Mouse (Mus musculus) mouse embryonic stem cell (cell line): ENCODE measurements around the gene Ccdc152.
"Not testable (repeated sequence)": the region's sequence is repeated elsewhere in the genome, so short reads cannot be mapped to it uniquely, and the experiment has no call there.

Source experiments
- in situ Hi-C, 2 experiments: fragments of 300-500 bp; cut with MboI; formaldehyde crosslinking; loops; 1 replicate in 1 of 2; 3 replicates in 1 of 2; pipeline ENCODE4 v1.14.3; 2019 to 2020; ENCODE audit warnings: low sequenced_read_pairs in 2 of 2, low pct_unique_long_range_greater_than_20kb in 1 of 2, mixed read lengths in 1 of 2; ENCODE audit not compliant: unreplicated experiment in 1 of 2

Ccdc152 gene

DNA sequence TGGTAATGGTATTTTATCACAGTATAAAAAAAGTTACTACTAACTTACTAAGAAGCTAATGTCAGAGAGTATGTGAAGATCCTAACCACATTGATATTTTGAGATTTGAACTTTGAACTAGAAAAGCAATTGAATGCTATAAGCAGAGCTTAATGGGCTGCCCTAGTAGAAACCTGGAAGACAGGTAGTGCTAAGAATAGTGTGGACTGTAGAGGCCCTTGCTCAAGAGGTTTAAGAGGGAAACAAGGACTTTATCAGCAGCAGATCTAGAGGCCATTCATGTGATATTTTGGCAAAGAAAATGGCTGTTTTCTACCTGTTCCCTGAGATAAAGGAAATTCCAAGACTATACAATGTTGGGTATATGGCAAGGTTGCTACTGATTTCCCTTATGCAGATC, 17.3 kb downstream of the Ccdc152 start:
- in situ Hi-C loops, result no loop called here

DNA sequence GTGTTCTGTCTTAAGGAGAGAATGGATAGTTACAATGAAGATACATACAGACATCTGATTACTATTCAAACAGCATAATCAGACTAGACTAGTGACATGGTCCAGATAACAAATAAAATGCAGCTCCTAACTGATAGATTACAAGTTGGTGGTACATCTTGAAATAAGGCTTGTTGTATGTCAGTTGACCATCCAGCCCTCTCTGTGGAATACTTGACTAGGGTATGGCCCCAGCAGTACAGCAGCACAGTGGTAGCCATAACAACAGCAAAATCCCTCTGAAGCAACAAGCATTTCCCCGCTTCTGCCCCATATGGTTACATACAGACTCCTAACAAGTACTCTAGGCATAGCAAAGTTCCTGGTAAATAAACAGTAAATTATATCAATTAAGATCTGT, 21.6 kb downstream of the Ccdc152 start:
- in situ Hi-C loops, result no loop called here

DNA sequence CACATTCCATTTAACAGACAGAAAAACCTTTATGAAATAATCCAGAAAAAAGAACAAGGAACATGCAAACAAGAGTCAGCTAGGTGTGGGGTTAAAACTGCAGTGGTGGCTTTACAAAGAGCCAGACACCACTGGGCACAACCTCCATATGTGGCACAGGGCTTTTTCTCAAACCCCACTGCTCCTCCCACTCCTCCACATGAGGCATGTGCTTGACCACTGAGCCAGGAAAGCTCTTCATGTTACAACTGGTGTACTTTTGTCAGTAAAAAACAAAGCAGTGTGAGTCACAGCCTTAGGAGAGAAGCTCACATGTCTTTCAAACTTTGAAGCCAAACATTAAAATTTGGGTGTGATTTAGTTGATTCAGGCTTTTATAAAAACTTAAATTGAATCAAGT, 22.1 kb downstream of the Ccdc152 start:
- in situ Hi-C loops, result no loop called here

DNA sequence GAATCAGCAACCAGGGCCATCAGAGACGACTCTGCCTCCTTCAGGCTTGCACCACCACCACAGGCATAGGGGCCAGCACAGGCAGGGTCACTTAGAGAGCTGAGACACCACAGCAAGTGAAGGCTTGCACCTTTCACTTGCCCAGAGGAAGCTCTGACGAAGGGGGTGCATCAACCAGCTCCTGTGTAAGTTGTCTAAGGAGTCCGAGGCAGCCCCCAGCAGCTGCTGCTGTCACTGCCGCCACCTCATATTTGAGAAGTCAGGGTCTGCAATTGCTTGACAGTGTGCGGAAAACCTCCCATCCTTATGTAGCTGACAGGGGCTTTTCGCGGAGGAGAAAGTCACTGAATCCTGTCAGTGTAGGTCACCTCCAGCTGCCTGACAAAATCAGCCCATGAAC, 24.1 kb downstream of the Ccdc152 start:
- in situ Hi-C loops, result no loop called here

DNA sequence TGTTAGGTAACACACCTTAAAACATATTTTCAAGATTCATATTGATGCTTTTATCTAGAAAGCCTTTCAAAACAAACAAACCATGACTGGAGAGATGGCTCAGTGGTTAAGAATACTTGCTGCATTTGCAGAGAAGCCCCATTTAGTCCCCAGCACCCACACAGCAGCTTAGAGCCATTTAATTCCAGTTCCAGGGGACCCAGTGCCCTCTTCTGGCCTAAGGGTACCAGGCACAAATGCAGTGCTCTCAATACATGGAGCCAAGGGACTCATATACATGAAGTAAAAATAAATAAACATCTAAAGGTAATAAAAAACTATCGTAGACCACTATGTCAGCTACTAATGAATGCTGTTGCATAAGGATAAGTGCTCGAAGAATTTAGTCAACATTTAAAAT, 25.9 kb downstream of the Ccdc152 start:
- in situ Hi-C loops, result no loop called here

DNA sequence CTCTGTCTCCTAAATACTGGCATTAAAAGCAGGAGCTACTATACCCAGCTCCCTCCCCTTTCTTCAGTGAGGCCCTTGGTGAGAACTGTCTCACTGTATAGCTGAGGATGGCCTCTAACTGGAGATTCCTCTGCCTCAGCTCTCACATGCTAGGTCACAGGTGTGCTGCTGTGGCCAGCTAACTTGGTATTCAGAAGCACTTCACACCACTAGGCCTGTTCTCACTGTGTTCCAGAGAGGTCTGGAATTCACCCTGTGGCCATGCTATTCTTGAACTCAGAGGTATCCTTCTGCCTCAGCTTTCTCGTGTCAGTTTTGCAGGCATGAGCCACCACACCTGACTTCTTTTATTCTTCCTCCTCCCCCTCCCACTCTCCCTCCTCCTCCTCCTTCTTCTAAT, 30.1 kb downstream of the Ccdc152 start:
- in situ Hi-C loops, result no loop called here

DNA sequence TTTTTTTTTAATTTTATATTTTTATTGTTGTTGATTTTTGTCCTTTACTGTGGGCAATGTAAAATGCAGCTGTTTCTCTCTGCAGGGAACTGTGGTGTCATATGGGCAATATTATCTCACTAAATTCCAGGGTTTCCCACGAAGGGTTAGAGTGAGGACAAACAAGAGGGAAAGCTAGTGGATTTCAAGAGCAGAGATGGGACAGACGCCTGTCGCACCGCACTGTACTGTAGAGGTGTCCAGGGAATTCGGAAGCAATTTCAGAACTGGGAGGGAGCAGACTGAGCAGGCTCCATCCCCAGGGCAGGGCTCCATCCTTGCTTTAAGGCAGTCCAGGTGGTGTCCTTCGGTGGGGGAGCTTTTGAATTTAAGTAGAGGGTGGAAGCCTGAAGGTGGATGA, 32.1 kb downstream of the Ccdc152 start:
- in situ Hi-C loops, result no loop called here

DNA sequence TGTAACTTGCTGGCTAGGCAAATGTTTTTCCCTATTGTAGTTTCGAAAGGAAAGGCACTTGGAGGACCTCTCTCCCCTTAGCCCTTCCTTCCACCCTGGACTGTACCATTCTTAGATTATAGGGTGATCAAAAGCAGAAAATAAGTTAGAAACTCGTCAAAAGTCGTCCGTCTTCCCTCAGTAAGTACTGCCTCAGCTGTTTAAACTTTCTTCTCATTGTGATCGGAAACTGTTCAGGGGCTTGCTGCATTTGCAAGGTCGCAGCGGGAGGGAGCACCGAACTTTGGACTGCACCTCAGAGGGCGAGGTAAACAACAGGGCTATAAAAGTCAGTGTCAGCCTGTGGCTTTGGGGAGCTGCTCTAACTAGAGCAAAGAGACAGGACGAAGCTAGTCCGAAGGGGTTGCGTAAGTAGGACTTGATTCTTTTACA, 32.7 kb downstream of the Ccdc152 start:
- in situ Hi-C loops, result no loop called here

DNA sequence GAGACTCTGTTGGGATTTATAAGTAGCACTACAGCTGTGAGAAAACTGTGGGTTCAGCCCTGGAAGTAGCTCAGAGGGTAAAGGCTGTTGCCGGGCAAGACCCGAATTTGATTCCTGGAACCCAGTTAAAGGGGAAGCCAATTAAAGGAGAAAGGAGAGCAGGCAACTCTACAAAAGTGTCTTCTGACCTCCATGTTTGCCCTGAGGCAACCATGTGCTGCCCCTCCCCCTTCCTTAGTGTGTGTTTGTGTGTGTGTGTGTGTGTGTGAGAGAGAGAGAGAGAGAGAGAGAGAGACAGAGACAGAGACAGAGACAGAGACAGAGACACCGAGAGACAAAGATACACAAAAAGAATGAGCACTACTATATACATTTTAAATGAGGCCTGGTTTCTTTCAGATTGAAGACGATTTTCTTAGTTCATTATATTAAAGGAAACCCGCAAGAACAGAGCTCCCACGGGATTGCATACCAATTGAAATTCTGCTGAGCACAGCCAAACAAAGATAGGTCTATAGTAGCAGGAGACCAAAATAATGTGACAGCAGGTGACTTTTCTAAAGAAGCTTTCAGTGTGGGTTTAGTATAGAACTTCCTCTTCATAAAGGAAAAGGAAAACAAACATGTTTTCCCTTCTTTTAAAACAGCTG, 33.2 kb downstream of the Ccdc152 start:
- in situ Hi-C loops, result no loop called here

DNA sequence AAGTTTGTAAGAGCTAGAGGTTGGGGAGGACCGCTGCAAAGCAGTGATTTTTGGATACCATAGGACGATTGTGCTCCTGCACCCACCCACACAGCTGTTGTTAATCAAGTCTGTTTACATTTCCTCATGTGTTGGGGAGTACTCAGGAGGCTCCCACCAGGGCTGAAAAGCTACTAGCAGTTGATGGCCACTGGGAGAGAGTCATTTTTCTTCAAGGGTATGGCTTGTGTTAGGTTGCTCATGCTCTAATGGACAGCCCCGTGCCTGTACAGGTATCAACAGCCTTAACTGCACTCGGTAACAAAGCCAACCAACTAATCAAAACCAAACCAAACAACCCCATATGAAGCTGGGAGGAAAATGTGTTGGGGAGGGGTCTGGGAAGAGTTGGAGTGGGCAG, 33.8 kb downstream of the Ccdc152 start:
- in situ Hi-C loops, result no loop called here

DNA sequence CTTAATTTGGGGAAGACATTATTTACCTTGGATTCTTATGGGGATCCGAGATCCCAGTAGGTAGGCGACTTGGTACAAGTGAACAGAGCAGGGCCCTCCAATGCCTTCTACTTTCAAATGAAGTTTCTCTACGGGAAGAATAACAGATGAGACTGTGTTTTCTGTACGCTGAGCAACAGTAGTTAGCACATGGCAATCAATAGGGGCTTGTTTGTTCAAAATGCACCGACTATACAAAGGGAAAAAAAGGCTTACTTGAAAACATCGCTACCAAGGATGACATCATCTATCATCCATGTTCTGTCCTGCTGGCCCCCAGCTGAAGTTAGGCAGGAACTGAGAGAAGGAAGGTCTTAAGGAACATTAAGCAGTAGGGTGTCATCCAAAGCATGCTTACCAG, 35.1 kb downstream of the Ccdc152 start, which contains the start of gene Selenop:
Selenop (plus strand) TSS at position 301 of the 400 bp plus-strand sequence.
- in situ Hi-C loops, result no loop called here

DNA sequence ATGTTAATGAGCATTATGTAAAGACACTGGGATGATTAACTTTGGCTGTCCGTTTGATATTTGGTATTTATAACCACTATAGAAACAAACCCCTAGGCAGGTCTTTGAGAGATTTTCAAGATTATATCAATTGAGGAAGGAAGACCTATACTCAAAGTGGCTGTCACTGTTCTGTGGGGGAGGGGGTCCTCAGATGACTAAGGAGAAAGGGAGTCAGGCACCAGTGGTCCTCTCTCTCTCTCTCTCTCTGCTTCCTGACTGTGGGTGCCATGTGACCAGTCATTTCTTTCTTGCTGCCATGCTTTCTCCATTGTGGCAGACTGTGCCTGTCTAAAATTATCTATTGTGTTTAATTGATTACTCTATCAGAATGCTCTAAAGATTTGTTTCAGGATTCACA, 38.5 kb downstream of the Ccdc152 start:
- in situ Hi-C loops, result no loop called here

DNA sequence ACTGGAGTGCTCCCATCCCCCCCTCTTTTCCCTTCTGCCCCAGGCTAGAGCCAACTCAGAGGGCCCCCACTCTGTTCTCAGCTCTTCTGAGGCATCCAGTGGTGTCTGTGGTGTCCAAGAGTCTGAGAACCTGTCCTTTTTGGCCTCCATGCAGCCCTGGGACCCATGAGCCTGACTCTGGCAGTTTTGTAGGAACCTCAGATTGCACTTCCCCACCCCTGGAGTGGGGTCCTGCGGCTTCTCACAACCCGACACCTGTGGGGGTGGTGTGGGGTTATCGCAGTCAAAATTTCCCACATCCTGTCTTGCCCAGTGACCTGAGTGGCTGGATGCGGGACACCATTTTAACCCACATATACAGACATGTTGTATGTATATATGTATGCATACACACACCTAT, 39.0 kb downstream of the Ccdc152 start:
- in situ Hi-C loops, result no loop called here

DNA sequence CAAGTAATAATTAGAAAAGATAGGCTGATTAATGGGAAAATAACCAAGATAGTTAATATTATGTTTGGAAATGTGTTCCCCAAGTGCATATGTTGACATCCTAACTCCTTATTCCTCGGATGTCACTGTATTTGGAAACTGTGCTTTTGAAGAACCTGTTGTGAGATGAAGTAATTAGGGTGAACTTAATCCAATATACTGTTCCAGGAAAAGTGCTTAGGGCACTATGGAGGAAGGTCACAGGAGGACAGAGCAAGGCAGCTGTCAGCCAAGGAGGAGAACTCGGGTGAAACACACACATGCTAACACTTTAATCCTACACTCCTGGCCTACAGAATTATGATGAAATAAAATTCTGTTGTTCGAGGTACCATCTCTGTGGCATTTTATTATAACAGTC, 40.4 kb downstream of the Ccdc152 start:
- in situ Hi-C loops, result no loop called here

DNA sequence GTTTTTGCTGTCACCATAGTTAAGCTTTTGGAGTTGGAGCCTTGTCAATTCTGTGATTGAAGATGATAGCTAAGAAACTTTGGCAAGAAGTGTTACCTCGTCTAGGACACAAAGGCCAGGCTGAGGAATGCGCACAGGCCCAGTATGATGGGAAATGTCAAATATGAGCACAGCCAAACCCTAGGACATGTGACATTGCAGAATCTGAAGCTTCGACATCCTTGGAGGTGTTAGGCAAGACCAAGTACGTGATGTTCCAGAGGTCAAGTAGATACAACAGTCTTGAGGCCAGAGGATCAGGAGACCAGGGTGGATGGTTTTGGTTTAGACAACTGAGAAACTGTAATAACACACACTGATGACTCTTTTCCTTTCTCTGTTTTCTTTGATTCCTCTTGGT, 43.0 kb downstream of the Ccdc152 start:
- in situ Hi-C loops, result no loop called here

DNA sequence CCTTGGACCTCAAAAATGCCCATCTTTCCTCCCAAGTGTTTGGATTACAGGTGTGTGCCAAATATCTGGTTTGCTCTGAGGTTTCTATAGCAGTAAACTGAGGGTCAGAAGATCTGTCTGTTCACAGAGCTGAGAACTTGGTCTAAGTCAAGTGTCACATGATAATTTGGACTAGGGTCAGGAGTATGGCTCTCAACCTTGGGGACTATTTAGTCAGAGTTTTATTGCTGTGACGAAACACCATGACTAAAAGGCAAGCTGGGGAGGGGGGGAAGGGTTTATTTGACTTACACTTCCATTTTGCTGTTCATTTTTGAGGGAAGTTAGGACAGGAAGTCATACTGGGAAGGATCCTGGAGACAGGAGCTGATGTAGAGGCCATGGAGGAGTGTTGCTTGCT, 44.3 kb downstream of the Ccdc152 start:
- in situ Hi-C loops, result no loop called here

DNA sequence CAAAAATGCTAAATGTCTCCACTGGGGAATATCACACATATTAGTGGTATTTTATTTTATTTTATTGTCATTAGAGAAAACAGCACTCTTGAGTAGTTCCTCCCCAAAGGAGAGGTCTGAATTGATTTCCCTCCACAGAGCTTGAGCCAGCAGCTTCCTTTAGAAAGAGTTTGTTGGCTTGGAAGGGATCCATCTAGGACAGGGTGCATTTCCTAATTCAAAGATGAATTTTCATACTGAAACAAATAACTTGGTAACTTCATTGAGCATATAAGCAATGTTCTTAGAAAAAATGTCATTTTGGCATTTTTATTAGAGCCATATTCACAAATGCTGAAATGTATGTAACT, 51.6 kb downstream of the Ccdc152 start:
- in situ Hi-C loops, result no loop called here

DNA sequence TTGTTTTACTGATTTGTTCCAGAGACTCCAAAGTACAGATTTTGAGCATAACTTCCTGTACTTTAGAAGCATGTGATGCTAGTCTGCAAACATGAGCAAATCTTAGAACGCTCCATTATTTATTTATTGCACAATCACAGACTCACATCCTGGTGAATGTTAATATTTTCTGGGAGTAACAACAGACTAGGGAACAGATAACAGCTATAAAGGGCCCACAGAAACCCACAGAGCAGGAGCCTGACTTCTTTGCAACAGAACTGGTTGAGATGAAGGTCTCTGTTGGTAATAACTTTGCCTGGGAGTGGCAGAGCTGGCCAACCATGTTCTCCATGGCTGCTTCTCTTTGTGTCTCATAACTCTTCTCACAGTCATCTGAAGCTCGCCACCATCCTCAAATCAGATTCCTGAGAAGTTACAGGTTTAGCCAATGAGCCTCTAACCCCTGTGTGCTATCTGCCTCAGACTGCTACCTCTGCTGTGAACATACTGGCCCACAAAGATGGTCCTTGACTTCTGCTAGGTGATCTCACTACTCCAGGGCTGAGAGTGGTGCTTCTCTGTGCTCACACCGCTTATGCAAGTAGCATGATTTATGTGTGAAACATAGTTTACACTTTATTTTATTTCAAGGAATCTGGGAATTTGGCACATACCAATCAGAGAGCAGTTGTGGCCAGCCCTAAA, 52.2 kb downstream of the Ccdc152 start:
- in situ Hi-C loops, result no loop called here

DNA sequence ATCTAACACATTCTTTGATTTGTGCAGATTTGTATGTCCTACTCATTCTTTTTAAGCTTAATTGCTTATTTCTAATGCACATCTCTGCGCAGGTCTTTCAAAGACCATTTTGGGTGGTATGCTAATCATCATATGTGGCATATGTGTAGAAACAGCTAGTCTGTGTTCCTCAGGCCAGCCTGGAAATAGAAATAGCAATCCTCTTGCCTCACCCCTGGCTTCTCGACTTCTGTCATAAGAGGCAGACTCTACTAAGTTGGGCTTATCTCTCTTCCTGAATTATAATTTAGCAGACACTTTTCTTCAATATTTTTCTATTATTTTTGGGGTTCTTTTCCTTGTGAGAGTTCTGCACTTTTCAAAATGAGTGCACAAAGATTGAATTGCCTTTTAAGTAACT, 52.7 kb downstream of the Ccdc152 start:
- in situ Hi-C loops, result no loop called here

DNA sequence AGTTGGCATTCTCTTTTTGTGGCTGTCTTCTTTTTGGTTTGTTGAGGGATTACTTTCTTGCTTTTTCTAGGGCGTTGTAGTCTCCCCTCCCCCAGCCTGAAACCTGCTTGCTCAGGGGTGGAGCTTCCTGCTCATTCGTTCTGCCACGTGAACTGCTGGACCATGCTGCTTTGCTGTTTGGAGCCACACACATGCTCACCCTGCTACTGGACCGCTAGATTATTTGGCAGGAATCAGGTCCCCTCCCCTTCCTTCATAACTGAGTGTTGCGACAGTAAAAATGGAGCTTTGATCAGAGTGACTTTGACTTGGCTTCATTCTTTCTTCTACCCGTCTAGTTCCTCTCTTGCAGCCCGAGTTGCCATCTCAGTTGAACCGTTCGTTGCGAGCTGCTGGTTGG, 58.3 kb downstream of the Ccdc152 start:
- in situ Hi-C loops, result not testable (repeated sequence)
